Mouse (Mus musculus) stomach, embryonic 15.5 days (tissue): Measurements from ENCODE around the gene Trpc7. TPM values are rescaled to one million over a fixed set of nuclear protein-coding genes. Genes with fewer than 3 reads are reported as not detected.

Experiments used
- ATAC-seq: fragments of 200-750 bp; cut with Nextera tagmentation; 2 replicates; pipeline ENCODE4 v1.8.0; 2017; ENCODE audit warnings: low read depth, moderate number of reproducible peaks, moderate TSS enrichment; ENCODE audit not compliant: insufficient read depth, low FRiP score
- H3K27ac ChIP-seq: fragments of 300-500 bp; sonication (generic); 2 replicates; pipeline ENCODE4 v1.5.1; 2015; ENCODE audit warnings: mild to moderate bottlenecking, inconsistent platforms
- H3K27me3 ChIP-seq: fragments of 300-500 bp; sonication (generic); replicated peaks from 2 replicates; pipeline ENCODE4 v1.6.1; 2015; ENCODE audit warnings: inconsistent platforms
- H3K36me3 ChIP-seq: fragments of 300-500 bp; sonication (generic); 2 replicates; pipeline ENCODE4 v1.6.1; 2015; ENCODE audit warnings: inconsistent platforms
- H3K4me1 ChIP-seq: fragments of 300-500 bp; sonication (generic); 2 replicates; pipeline ENCODE4 v1.6.1; 2015; ENCODE audit warnings: inconsistent platforms
- H3K4me2 ChIP-seq: fragments of 300-500 bp; sonication (generic); 2 replicates; pipeline ENCODE4 v1.6.1; 2015; ENCODE audit warnings: mild to moderate bottlenecking, inconsistent platforms
- H3K4me3 ChIP-seq: fragments of 300-500 bp; sonication (generic); replicated peaks from 2 replicates; pipeline ENCODE4 v1.5.1; 2015; ENCODE audit warnings: inconsistent platforms
- H3K9ac ChIP-seq: fragments of 300-500 bp; sonication (generic); 2 replicates; pipeline ENCODE4 v1.6.1; 2015; ENCODE audit warnings: inconsistent platforms
- H3K9me3 ChIP-seq: fragments of 300-500 bp; sonication (generic); 2 replicates; pipeline ENCODE4 v1.6.1; 2016; ENCODE audit warnings: inconsistent platforms
- WGBS: fragments of 180-500 bp; shearing (Covaris S2); methylation state at CpG from one replicate; pipeline ENCODE4 v1.1.7; 2015; 5-methylcytosine and 5-hydroxymethylcytosine counted together
- polyA plus RNA-seq: library from polyadenylated mRNA; unstranded; fragments of >200 nt; fragmentation: Nextera tagmentation; extraction: Ambion mirVana; gene quantifications from 2 replicates; pipeline ENCODE4 v1.2.1, GENCODE M21; 2015

Trpc7 gene
- 0.12 and 0.26 TPM in 2 replicates for polyA plus RNA-seq

DNA sequence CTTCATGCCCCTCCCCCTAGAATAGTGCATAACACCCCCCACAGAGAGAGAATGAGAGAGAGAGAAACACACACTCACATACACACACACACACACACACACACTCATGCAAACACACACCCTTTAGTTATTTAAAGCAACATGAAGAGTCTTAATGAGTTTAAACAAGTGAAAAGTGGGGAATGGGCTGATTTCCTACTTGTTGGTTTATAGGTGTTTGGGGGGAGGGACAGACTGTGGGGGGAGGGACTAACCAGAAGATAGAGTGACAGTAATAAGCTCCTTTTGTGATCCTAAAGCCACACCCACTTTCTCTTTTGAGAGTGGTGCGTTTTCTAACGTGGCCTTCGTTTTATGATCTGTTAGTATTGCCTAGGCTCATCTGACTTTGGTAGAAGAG lies at the start of gene Trpc7:
Gene Trpc7, minus strand, starts transcription at position 101 of the 400 bp plus-strand sequence.
- Histone ChIP-seq H3K27me3 (no peaks in the 10 kb centered on the region; the same call in 1 of the 2 replicates), H3K9ac (no peak within 1 kb of the TSS), H3K4me3 (no peak within 1 kb of the TSS), H3K4me1 (no peaks in the 10 kb centered on the region), H3K9me3 (no peaks in the 10 kb centered on the region), H3K4me2 (no peak within 1 kb of the TSS), H3K36me3 (no peaks in the 10 kb centered on the region), H3K27ac (no peak within 1 kb of the TSS)
- ATAC-seq: no peak
- 78% methylated on average over 3 of the region's 3 CpGs for WGBS

DNA sequence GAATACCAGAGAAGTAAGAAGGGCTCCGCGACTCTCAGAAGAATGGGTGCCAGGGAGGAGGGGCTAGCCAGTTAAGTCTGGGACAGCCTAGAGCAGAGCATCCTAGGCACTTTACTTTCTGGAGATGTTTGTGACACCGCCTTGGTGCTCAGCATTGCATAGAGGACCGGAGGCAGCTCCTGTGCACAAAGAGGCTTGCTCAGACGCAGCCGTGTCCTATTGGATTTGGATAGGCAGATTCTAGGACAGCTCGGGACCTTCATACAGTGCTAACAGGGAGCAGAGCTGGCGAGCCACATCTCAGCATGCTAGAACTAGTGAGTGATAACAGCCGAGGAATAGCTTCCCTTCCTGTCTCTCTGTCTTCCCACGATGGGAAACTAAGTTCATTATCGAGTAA lies 43.5 kb upstream of the Trpc7 start:
- Histone ChIP-seq H3K36me3 (no peaks in the 10 kb centered on the region), H3K9ac (no peak overlapping the region), H3K4me1 (0 out of 2 replicates have a peak, but pooled peaks cover 3% of the 10 kb centered on the region), H3K9me3 (no peaks in the 10 kb centered on the region), H3K27me3 (no peaks in the 10 kb centered on the region), H3K4me3 (no peak overlapping the region), H3K4me2 (no peak overlapping the region), H3K27ac (no peak overlapping the region)
- no peak for ATAC-seq
- 85% methylated on average over 11 of the region's 11 CpGs for WGBS

DNA sequence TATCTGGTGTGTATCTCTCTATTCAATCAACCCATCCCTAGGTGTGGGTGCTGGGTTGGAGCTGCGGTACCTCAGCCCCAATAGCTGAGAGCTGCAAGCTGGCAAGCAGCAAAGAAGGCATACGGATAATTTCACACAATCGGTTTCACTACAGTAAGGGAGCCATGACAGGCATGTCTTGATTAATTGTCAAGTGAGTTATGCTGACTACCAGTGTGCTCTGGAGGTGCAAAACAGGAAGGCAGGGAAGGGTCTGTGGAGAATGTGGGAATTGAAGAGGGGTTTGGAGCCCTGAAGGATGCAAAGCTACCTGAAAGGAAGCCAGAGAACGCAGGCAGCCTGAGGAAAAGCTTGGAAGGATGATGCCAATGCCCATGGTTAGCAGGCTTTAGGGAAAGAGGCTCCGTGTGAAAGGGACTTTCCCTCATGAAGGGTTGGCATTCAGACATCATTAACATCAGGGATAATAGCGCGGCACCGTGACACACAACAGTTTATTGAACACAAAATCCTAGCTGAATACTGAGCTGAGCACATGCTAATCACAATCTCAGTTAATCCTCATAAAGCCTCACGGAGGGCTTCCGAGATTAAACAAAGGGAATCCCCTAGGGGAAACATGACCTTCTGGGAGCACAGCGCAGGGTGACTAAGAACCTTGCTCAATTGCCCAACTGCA lies 38.2 kb upstream of the Trpc7 start:
- no peak overlapping the region for H3K27ac ChIP-seq
- 69% methylated on average over 11 of the region's 11 CpGs for WGBS
- no peak overlapping the region for H3K4me3 ChIP-seq
- no peak overlapping the region for H3K4me2 ChIP-seq
- 0 out of 2 replicates have a peak, but pooled peaks cover 3% of the 10 kb centered on the region for H3K4me1 ChIP-seq
- no peaks in the 10 kb centered on the region for H3K27me3 ChIP-seq
- no peak for ATAC-seq
- no peaks in the 10 kb centered on the region for H3K36me3 ChIP-seq
- H3K9ac ChIP-seq: no peak overlapping the region
- no peaks in the 10 kb centered on the region for H3K9me3 ChIP-seq

DNA sequence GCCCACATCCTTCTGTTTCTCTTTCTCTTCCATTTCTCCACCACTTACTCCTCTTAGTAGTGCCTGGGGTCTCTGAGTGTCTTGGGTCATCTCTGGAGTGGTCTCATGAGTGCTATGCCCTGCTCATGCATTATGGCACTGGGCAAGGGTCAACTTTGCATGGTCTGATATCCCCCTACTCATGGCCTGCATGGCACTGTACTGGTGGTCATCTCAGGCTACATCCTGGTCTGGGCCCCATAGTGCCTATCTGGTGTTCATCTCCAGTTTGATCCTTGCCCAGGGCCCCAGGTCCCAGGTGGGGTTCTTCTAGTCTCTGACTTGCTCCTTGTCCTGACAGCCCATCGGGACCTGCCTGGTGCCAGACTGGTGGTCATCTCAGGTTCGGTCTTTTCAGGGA lies 34.6 kb upstream of the Trpc7 start:
- Histone ChIP-seq H3K4me1 (no peaks in the 10 kb centered on the region), H3K36me3 (no peaks in the 10 kb centered on the region), H3K4me3 (no peak overlapping the region), H3K4me2 (no peak overlapping the region), H3K27me3 (no peaks in the 10 kb centered on the region), H3K27ac (no peak overlapping the region), H3K9me3 (no peaks in the 10 kb centered on the region), H3K9ac (no peak overlapping the region)
- no peak for ATAC-seq
- 93% methylated on average over 2 of the region's 2 CpGs for WGBS

DNA sequence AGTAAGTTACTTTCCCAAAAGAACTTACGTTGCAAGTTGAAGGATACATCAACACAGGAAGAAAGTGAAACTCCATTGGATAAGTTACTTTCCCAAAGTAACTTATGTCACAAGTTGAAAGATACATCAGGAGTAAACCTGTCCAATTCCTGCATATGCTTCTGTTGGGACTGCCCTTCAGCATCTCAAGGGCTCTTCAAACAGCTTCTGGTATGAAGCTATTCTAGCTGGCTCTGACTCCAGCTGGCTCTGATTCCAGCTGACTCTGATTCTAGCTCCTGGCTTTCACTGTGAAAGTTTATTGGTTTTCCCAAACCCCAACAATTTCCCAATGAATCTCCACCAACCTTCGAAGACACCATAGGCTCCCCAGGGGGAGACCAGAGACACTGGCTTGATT lies 27.2 kb upstream of the Trpc7 start:
- ATAC-seq: no peak
- Histone ChIP-seq H3K9me3 (no peaks in the 10 kb centered on the region), H3K36me3 (no peaks in the 10 kb centered on the region), H3K27ac (no peak overlapping the region), H3K4me2 (no peak overlapping the region), H3K27me3 (no peaks in the 10 kb centered on the region), H3K4me1 (no peaks in the 10 kb centered on the region), H3K9ac (no peak overlapping the region), H3K4me3 (no peak overlapping the region)
- 82% methylated on average over 2 of the region's 2 CpGs for WGBS

DNA sequence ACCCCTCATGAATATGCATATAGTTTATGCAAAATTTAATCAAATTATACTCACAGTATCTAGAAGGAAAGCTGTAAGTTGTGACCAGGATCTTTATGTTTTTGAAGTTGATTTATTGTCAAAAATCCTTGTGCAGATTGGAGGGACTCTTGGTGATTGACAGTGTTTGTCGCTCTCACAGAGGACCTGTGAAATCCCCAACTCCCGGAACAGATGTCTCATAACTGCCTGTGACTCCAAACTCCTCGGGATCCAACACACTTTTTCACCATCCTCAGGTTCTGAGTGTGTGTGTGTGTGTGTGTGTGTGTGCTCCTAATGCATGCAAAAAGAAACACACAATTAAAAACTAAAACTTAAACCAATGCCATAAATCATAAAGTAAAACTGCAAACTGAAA lies 25.5 kb upstream of the Trpc7 start:
- H3K27me3 ChIP-seq: no peaks in the 10 kb centered on the region
- 71% methylated on average over 3 of the region's 3 CpGs for WGBS
- H3K9me3 ChIP-seq: no peaks in the 10 kb centered on the region
- ATAC-seq: no peak
- no peak overlapping the region for H3K9ac ChIP-seq
- H3K4me3 ChIP-seq: no peak overlapping the region
- H3K4me2 ChIP-seq: no peak overlapping the region
- no peak overlapping the region for H3K27ac ChIP-seq
- H3K36me3 ChIP-seq: no peaks in the 10 kb centered on the region
- H3K4me1 ChIP-seq: no peaks in the 10 kb centered on the region

DNA sequence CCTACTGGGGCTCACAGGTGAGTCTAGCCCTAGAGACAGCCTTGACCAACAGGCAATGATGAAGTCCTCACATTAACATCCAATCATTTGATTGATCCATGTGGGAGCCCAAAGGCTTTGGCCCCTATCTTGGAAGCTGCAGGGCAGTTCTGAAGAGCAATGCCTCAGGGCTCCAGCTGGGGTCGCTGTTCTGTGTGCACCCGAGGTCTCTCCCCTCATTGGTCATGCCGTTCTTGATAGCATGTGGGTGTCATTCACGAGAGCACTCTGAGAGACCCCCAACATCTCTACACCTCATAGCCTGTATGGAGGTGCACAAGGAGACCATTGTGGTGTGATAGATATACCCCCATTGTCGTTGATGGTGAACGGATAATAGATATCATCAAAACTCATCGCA lies 18.9 kb upstream of the Trpc7 start:
- 83% methylated on average over 7 of the region's 7 CpGs for WGBS
- H3K9me3 ChIP-seq: no peaks in the 10 kb centered on the region
- H3K4me3 ChIP-seq: no peak overlapping the region
- H3K36me3 ChIP-seq: no peaks in the 10 kb centered on the region
- no peaks in the 10 kb centered on the region for H3K4me1 ChIP-seq
- H3K4me2 ChIP-seq: no peak overlapping the region
- no peaks in the 10 kb centered on the region for H3K27me3 ChIP-seq
- no peak overlapping the region for H3K9ac ChIP-seq
- H3K27ac ChIP-seq: no peak overlapping the region
- no peak for ATAC-seq

DNA sequence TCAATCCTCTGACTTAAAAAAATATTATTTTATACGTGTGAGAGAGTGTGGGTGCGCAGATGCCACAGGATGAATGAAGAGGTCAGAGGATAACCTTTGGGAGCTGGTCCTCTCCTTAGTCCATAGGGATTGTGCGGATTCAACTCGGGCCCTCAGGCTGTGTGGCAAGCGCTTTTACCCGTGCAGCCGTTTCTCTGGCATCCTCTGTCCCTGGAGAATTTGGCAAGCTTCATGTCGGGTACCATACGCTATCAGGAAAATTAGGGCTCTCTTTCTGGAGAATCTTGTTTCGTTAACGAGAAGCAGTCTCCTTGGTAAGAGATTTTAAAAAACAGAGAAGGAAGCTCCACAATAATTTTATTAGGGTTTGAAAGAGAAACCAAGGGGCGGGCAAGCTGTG lies 15.3 kb upstream of the Trpc7 start:
- no peak for ATAC-seq
- Histone ChIP-seq H3K9me3 (no peaks in the 10 kb centered on the region), H3K4me3 (no peak overlapping the region), H3K27ac (no peak overlapping the region), H3K4me2 (no peak overlapping the region), H3K9ac (no peak overlapping the region), H3K4me1 (no peaks in the 10 kb centered on the region), H3K27me3 (no peaks in the 10 kb centered on the region; the same call in 1 of the 2 replicates), H3K36me3 (no peaks in the 10 kb centered on the region)
- 86% methylated on average over 12 of the region's 12 CpGs for WGBS

DNA sequence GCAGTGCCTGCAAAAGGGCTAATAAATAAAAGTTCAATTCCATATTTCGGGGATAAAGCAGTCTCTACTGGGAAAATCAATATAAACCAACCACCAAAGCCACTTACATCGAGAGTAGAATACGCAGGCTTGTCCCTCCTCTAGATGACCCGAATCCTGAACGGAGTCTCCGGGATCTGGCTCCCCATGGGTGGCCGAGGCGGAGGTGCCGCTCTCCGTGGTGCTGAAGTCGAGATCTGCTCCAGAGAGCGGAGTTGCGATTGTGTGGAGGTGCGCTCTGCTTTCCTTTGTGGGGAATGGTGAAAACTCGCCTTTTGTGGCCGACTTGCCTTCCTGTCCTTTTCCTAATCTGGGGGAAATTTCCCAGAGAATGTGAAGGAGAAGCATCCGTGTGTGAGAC lies 407 bp downstream of the Trpc7 start:
- ATAC-seq: no peak
- Histone ChIP-seq H3K36me3 (no peaks in the 10 kb centered on the region), H3K4me1 (no peaks in the 10 kb centered on the region), H3K4me2 (no peak overlapping the region), H3K9ac (no peak overlapping the region), H3K9me3 (no peaks in the 10 kb centered on the region), H3K4me3 (no peak overlapping the region), H3K27ac (no peak overlapping the region), H3K27me3 (no peaks in the 10 kb centered on the region; the same call in 1 of the 2 replicates)
- 5% methylated on average over 17 of the region's 17 CpGs for WGBS

DNA sequence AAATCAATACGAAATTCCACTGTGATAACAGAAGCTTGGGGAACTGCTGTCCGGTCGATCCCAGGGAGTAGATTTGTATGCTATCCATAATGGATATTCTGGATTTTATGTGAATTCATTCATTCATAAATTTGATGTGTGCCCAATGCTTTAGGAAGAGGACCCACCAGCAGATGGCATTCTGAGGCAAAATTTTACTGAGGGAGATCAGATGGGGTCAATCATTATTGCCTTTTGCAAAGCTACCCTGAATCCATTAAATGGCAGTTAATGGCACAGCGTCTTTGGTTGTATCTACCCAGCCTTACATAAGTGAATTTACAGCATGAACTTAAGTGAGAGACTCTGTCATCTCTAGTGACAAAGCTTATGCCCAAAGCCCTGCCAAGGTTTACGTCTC lies 1.2 kb downstream of the Trpc7 start:
- ATAC-seq: no peak
- H3K9me3 ChIP-seq: no peaks in the 10 kb centered on the region
- no peak overlapping the region for H3K27ac ChIP-seq
- H3K4me2 ChIP-seq: no peak overlapping the region
- 74% methylated on average over 5 of the region's 5 CpGs for WGBS
- H3K36me3 ChIP-seq: no peaks in the 10 kb centered on the region
- no peak overlapping the region for H3K9ac ChIP-seq
- H3K4me3 ChIP-seq: no peak overlapping the region
- no peaks in the 10 kb centered on the region for H3K4me1 ChIP-seq
- H3K27me3 ChIP-seq: no peaks in the 10 kb centered on the region; the same call in 1 of the 2 replicates

DNA sequence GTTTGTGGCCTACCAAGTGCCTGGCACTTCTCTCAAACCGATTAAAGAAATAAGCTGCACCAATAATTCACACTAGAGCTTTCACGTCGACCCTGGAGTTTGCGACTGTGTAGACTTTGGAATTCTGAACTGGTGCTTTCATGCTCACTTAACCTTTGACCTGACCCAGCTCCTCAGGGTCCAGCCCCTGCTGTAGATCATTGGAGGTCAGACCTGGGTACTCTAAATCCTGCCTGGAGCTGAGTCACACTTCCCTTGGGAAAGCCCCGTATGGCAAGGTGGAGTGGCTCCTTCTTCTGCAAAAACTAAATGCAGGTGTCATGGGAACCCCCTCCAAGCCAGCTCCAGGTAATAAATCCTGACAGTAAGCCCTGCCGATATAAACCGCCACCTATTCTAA lies 5.9 kb downstream of the Trpc7 start:
- H3K4me1 ChIP-seq: no peaks in the 10 kb centered on the region
- H3K9ac ChIP-seq: no peak overlapping the region
- H3K4me3 ChIP-seq: no peak overlapping the region
- no peak overlapping the region for H3K4me2 ChIP-seq
- no peaks in the 10 kb centered on the region for H3K36me3 ChIP-seq
- no peaks in the 10 kb centered on the region; the same call in 1 of the 2 replicates for H3K27me3 ChIP-seq
- 52% methylated on average over 7 of the region's 7 CpGs for WGBS
- no peak for ATAC-seq
- no peaks in the 10 kb centered on the region for H3K9me3 ChIP-seq
- no peak overlapping the region for H3K27ac ChIP-seq

DNA sequence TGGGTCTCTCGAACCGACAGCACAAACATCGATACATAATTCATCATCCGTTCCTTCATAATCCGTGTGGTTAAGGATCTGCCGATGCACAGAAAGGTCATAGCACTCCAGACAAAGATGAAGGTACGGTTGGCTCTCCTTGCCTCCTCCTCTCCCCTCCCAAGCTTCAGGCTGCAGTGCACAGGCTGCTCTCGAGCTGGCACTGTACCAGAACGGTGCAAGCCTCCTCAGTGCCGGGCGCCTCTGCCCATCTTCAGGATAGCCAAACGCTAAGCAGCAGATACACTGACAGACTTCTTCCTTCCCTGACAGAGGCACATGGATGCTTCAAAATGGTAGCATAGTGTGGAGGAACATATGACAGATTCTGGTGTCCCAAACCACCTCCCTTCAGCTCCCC lies 12.9 kb downstream of the Trpc7 start:
- H3K4me1 ChIP-seq: no peaks in the 10 kb centered on the region
- no peak overlapping the region for H3K27ac ChIP-seq
- ATAC-seq: no peak
- no peaks in the 10 kb centered on the region for H3K9me3 ChIP-seq
- 77% methylated on average over 12 of the region's 12 CpGs for WGBS
- no peak overlapping the region for H3K9ac ChIP-seq
- H3K27me3 ChIP-seq: no peaks in the 10 kb centered on the region
- H3K4me3 ChIP-seq: no peak overlapping the region
- H3K4me2 ChIP-seq: no peak overlapping the region
- no peaks in the 10 kb centered on the region for H3K36me3 ChIP-seq

DNA sequence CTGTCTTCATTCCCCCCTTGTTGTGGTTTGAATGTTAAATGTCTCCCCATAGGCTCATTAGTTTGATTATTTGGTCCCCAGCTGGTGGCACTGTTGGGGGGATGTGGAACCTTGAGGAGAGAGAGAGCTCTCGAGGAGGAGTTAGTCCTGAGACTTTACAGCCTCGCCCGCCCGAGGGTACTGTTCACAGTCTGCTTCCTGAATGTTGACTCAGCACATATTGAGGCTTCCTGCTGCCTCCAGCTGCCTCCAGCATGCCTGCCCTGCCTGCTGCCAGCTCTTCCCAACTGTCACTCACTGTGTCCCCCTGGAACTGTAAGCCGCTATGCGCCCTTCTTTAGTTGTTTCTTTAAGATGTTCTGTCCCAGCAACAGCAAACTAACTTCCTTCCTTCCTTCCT lies 31.2 kb downstream of the Trpc7 start:
- H3K4me3 ChIP-seq: no peak overlapping the region
- no peak overlapping the region for H3K4me2 ChIP-seq
- H3K27me3 ChIP-seq: no peaks in the 10 kb centered on the region
- no peaks in the 10 kb centered on the region for H3K9me3 ChIP-seq
- no peak overlapping the region for H3K9ac ChIP-seq
- no peak overlapping the region for H3K27ac ChIP-seq
- no peak for ATAC-seq
- no peaks in the 10 kb centered on the region for H3K36me3 ChIP-seq
- no peaks in the 10 kb centered on the region for H3K4me1 ChIP-seq
- 81% methylated on average over 6 of the region's 6 CpGs for WGBS
